Mouse (Mus musculus): Measurements from ENCODE around the gene Neb.

- TF ChIP-seq CTCF (IDR thresholded peaks at IDR 0.05; ENCODE audit: low read depth, low read length) (no peak), POLR2A (IDR thresholded peaks at IDR 0.05; ENCODE audit: borderline replicate concordance, low read depth, low read length) (no peak)
These were observed 67.5 kb downstream of the Neb start for GRCm38 (mm10) chr2:52310757-52311156.
